Mouse (Mus musculus) MEL-GATA-1-ER (cell line): ENCODE measurements around the gene Cacna1e.

Experiments used
- DNase-seq: peaks from one replicate; pipeline ENCODE4 v3.0.0-alpha.2; 2012; ENCODE audit warnings: low read depth; ENCODE audit errors: extremely low read depth

Cacna1e gene

GRCm38 (mm10) chr1:154635766-154636165 is 248.5 kb downstream of the Cacna1e start:
- no peak for DNase-seq

GRCm38 (mm10) chr1:154632886-154633285 is 251.4 kb downstream of the Cacna1e start:
- no peak for DNase-seq

GRCm38 (mm10) chr1:154622666-154623653 is 261.3 kb downstream of the Cacna1e start:
- DNase-seq = no peak

- DNase-seq = no peak
These were observed 266.4 kb downstream of the Cacna1e start for GRCm38 (mm10) chr1:154617743-154618455.

- no peak for DNase-seq
These were observed 268.5 kb downstream of the Cacna1e start for GRCm38 (mm10) chr1:154615759-154616158.

GRCm38 (mm10) chr1:154608516-154608915 is 275.8 kb downstream of the Cacna1e start:
- DNase-seq = no peak

- no peak for DNase-seq
These were observed 276.9 kb downstream of the Cacna1e start for GRCm38 (mm10) chr1:154607406-154607805.

- no peak for DNase-seq
These were observed 278.7 kb downstream of the Cacna1e start for GRCm38 (mm10) chr1:154605601-154606000.

GRCm38 (mm10) chr1:154603781-154604180 is 280.5 kb downstream of the Cacna1e start:
- no peak for DNase-seq

- DNase-seq = no peak
These were observed 281.8 kb downstream of the Cacna1e start for GRCm38 (mm10) chr1:154602531-154602930.

- no peak for DNase-seq
These were observed 301.8 kb downstream of the Cacna1e start for GRCm38 (mm10) chr1:154582516-154582915.

GRCm38 (mm10) chr1:154579929-154580328 is 304.4 kb downstream of the Cacna1e start:
- DNase-seq = no peak

GRCm38 (mm10) chr1:154578748-154579147 is 305.6 kb downstream of the Cacna1e start:
- DNase-seq = no peak

GRCm38 (mm10) chr1:154576418-154576817 is 307.9 kb downstream of the Cacna1e start:
- DNase-seq = no peak

GRCm38 (mm10) chr1:154566026-154566425 is 318.3 kb downstream of the Cacna1e start:
- DNase-seq = no peak

GRCm38 (mm10) chr1:154555811-154556210 is 328.5 kb downstream of the Cacna1e start:
- DNase-seq = no peak

- DNase-seq = no peak
These were observed 331.2 kb downstream of the Cacna1e start for GRCm38 (mm10) chr1:154553132-154553531.

- no peak for DNase-seq
These were observed 346.9 kb downstream of the Cacna1e start for GRCm38 (mm10) chr1:154537445-154537844.

- no peak for DNase-seq
These were observed 347.5 kb downstream of the Cacna1e start for GRCm38 (mm10) chr1:154536763-154537162.

GRCm38 (mm10) chr1:154532987-154533940 is 351.0 kb downstream of the Cacna1e start:
- DNase-seq = no peak

- no peak for DNase-seq
These were observed 354.6 kb downstream of the Cacna1e start for GRCm38 (mm10) chr1:154529666-154530065.
